Mouse (Mus musculus): ENCODE measurements around the gene Tmem140. TPM values are rescaled to one million over a fixed set of nuclear protein-coding genes. Genes with fewer than 3 reads are reported as not detected.
A peak's percentile ranks its signal among the peaks of the same experiment; 100 is the strongest.

Tmem140 gene
- total and polyA plus RNA-seq, 3 experiments: 2.5 to 4.0 TPM; not detected in 1

DNA sequence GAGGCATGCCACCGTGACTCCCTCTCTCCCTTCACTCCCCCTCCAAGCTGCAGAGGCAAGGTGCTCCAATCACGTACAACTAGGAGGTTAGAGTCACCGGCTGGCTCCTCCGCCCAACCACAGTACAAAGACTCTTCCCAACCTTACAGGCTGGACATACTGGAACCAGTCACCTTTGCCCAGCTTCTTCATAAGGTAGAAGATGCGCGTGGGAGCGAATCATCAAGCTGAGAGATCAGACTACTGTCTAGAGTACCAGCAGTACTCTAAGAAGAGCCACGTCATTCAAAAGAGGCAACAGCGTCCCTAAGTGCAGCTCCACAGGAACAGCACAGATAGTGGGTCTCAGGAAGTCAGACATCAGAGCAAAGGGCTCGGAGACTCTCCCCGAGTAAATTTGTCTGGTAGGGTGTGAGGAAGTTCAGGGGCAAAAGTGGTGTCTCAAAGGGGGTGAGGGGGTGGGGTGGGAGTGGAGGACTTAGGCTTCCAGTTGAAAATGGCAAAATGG is 1.3 kb upstream of the Tmem140 start:
- peak overlapping the region; percentile 96 for H3K27ac ChIP-seq (ENCODE audit: control insufficient read depth, low read depth, low read length)
- H3K36me3 ChIP-seq (ENCODE audit: control insufficient read depth in 1 of 2, insufficient read depth in 2 of 2, low read length in 2 of 2): peaks cover 0 to 14% of the 10 kb centered on the region in 2 experiments; a peak in 2 of 4 replicates
- TF ChIP-seq TCF12 (IDR thresholded peaks at IDR 0.05; ENCODE audit: low read depth, low read length) (0 out of 2 replicates have a peak, but pooled peaks have one; percentile 17), RAD21 (IDR thresholded peaks at IDR 0.05; ENCODE audit: low read depth, low read length) (peak; percentile 25), SMC3 (IDR thresholded peaks at IDR 0.05; ENCODE audit: low read depth, low read length) (peak; percentile 16; the same call in 1 of the 2 replicates), POLR2A (IDR thresholded peaks at IDR 0.05; ENCODE audit: control insufficient read depth in 1 of 2, insufficient read depth in 1 of 2, low read depth in 1 of 2, low read length in 2 of 2, poor library complexity in 1 of 2) (peak in 1 of 2 experiments; percentile 35; a peak in 1 of 4 replicates), ELF1 (IDR thresholded peaks at IDR 0.05; ENCODE audit: low read depth, low read length) (0 out of 2 replicates have a peak, but pooled peaks have one; percentile 51), USF2 (IDR thresholded peaks at IDR 0.05; ENCODE audit: borderline replicate concordance in 1 of 2, insufficient read depth in 1 of 2, low read depth in 1 of 2, low read length in 2 of 2) (no peak), NELFE (IDR thresholded peaks at IDR 0.05; ENCODE audit: low read depth, low read length) (no peak), NRF1 (IDR thresholded peaks at IDR 0.05; ENCODE audit: insufficient read depth, low read depth, low read length, poor library complexity, severe bottlenecking) (no peak), ETS1 (IDR thresholded peaks at IDR 0.05; ENCODE audit: low read depth, low read length) (peak; percentile 51), CTCF (IDR thresholded peaks at IDR 0.05 in 2 of 3, conservative IDR thresholded peaks at IDR 0.05 in 1 of 3; ENCODE audit: control insufficient read depth in 1 of 3, insufficient read depth in 1 of 3, low read depth in 2 of 3, low read length in 3 of 3, poor library complexity in 1 of 3, severe bottlenecking in 1 of 3) (peak in 1 of 3 experiments; percentile 30; a peak in 2 of 6 replicates)
- peaks cover 8 to 21% of the 10 kb centered on the region in 2 experiments for H3K4me1 ChIP-seq (ENCODE audit: control insufficient read depth in 1 of 2, insufficient read depth in 2 of 2, low read length in 2 of 2)
- H3K27me3 ChIP-seq (ENCODE audit: control insufficient read depth in 1 of 2, insufficient read depth in 2 of 2, low read length in 2 of 2): peaks cover 0 to 1% of the 10 kb centered on the region in 2 experiments; a peak in 1 of 4 replicates
- peak overlapping the region; percentile 81 to 96 for H3K4me3 ChIP-seq (ENCODE audit: control insufficient read depth in 1 of 2, insufficient read depth in 1 of 2, low read depth in 2 of 2, low read length in 2 of 2)
- peaks cover 3% of the 10 kb centered on the region; the same call in 1 of the 2 replicates for H3K79me2 ChIP-seq (ENCODE audit: control insufficient read depth, insufficient read depth, low read length, poor library complexity)
- H3K9ac ChIP-seq (ENCODE audit: control insufficient read depth, low read depth, low read length, poor library complexity, severe bottlenecking): peak overlapping the region; percentile 83
- no peaks in the 10 kb centered on the region for H3K9me3 ChIP-seq (replicated peaks; ENCODE audit: insufficient read depth, low read length)
- peak; percentile 76 for DNase-seq (ENCODE audit: low read depth, low spot score)

DNA sequence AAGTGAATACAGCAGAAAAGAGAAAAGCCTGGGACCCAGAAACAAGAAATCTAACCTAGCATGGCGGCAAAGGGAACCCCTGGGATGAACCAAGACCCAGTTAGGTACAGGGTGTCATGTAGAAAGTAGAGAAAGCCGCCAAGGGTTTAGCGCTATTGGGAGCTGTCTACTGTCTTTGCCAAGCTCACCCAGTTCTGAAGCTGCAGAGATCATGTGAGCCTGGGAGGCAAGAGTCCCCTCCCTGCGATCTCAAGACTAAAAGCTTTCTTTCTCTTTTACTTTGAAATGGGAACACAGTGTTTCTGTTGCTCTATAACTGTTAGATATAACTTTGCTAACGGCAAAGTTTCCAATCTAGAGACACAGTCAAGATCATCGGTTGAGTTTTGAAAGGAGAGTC is 565 bp upstream of the Tmem140 start:
- peak overlapping the region; percentile 96 for H3K27ac ChIP-seq (ENCODE audit: control insufficient read depth, low read depth, low read length)
- H3K4me3 ChIP-seq (ENCODE audit: control insufficient read depth in 1 of 2, insufficient read depth in 1 of 2, low read depth in 2 of 2, low read length in 2 of 2): peak overlapping the region; percentile 81 to 96

More for the DNA sequence above, 565 bp upstream of the Tmem140 start:
- Histone ChIP-seq H3K36me3 (ENCODE audit: control insufficient read depth in 1 of 2, insufficient read depth in 2 of 2, low read length in 2 of 2) (peaks cover 0 to 22% of the 10 kb centered on the region in 2 experiments; a peak in 2 of 4 replicates), H3K4me1 (ENCODE audit: control insufficient read depth in 1 of 2, insufficient read depth in 2 of 2, low read length in 2 of 2) (peaks cover 9 to 28% of the 10 kb centered on the region in 2 experiments), H3K9me3 (replicated peaks; ENCODE audit: insufficient read depth, low read length) (no peaks in the 10 kb centered on the region), H3K9ac (ENCODE audit: control insufficient read depth, low read depth, low read length, poor library complexity, severe bottlenecking) (peak overlapping the region; percentile 83), H3K27me3 (ENCODE audit: control insufficient read depth in 1 of 2, insufficient read depth in 2 of 2, low read length in 2 of 2) (peaks cover 0 to 1% of the 10 kb centered on the region in 2 experiments; a peak in 1 of 4 replicates), H3K79me2 (ENCODE audit: control insufficient read depth, insufficient read depth, low read length, poor library complexity) (peaks cover 3% of the 10 kb centered on the region; the same call in 1 of the 2 replicates)
- peak; percentile 87 for DNase-seq (ENCODE audit: low read depth, low spot score)
- 0 out of 2 replicates have a peak, but pooled peaks have one; percentile 34 for TF ChIP-seq MYB (IDR thresholded peaks at IDR 0.05; ENCODE audit: low read depth, low read length)
- peak; percentile 50; the same call in 1 of the 2 replicates for TF ChIP-seq NELFE (IDR thresholded peaks at IDR 0.05; ENCODE audit: low read depth, low read length)
- TF ChIP-seq USF2 (IDR thresholded peaks at IDR 0.05; ENCODE audit: borderline replicate concordance in 1 of 2, insufficient read depth in 1 of 2, low read depth in 1 of 2, low read length in 2 of 2): no peak
- 0 out of 2 replicates have a peak, but pooled peaks have one; percentile 4 for TF ChIP-seq MYC (IDR thresholded peaks at IDR 0.05; ENCODE audit: low read depth, low read length)
- peak; percentile 45; the same call in 1 of the 2 replicates for TF ChIP-seq TBP (IDR thresholded peaks at IDR 0.05; ENCODE audit: low read depth, low read length)
- no peak for TF ChIP-seq HCFC1 (IDR thresholded peaks at IDR 0.05; ENCODE audit: low read depth, low read length)
- peak; percentile 80 for TF ChIP-seq USF1 (IDR thresholded peaks at IDR 0.05; ENCODE audit: low read depth, low read length)
- no peak for TF ChIP-seq JUND (IDR thresholded peaks at IDR 0.05; ENCODE audit: low read depth, low read length)
- TF ChIP-seq ETS1 (IDR thresholded peaks at IDR 0.05; ENCODE audit: low read depth, low read length): peak; percentile 56; the same call in 1 of the 2 replicates

All from MEL (cell line).